Mouse (Mus musculus): ENCODE data around the gene Pirb. TPM values are rescaled to one million over a fixed set of nuclear protein-coding genes. Genes with fewer than 3 reads are reported as not detected.

Pirb gene
- polyA plus RNA-seq, 1 experiment, result 20.0 TPM

- DNase-seq, result peak; percentile 92
- Histone ChIP-seq H3K4me3 (ENCODE audit: control insufficient read depth, insufficient read depth, low read length) (peak within 1 kb of the TSS; percentile 90), H3K27ac (ENCODE audit: control insufficient read depth, insufficient read depth, low read length) (peak within 1 kb of the TSS; percentile 84), H3K27me3 (ENCODE audit: control insufficient read depth, insufficient read depth, low read length) (no peaks in the 10 kb centered on the region), H3K4me1 (replicated peaks; ENCODE audit: control insufficient read depth, insufficient read depth, low read length) (peaks cover 21% of the 10 kb centered on the region), H3K36me3 (ENCODE audit: control insufficient read depth, insufficient read depth, low read length) (peaks cover 22% of the 10 kb centered on the region)
- TF ChIP-seq CTCF (IDR thresholded peaks at IDR 0.05; ENCODE audit: borderline replicate concordance, control insufficient read depth, extremely low read depth, insufficient read depth, low read length, poor library complexity), result peak; percentile 33; the same call in 1 of the 2 replicates
- peak; percentile 70 for TF ChIP-seq POLR2A (IDR thresholded peaks at IDR 0.05; ENCODE audit: control insufficient read depth, extremely low read depth, insufficient read depth, low read length, poor library complexity)
- 2% methylated on average over 45 of the region's 45 CpGs for WGBS
These were observed 54.7 kb downstream of the Pirb start, which contains the start of gene Leng1 for GRCm38 (mm10) chr7:3665215-3666114. Leng1 (minus strand) TSS chr7:3665840.

- TF ChIP-seq POLR2A (IDR thresholded peaks at IDR 0.05; ENCODE audit: control insufficient read depth, extremely low read depth, insufficient read depth, low read length, poor library complexity), result no peak
- TF ChIP-seq CTCF (IDR thresholded peaks at IDR 0.05; ENCODE audit: borderline replicate concordance, control insufficient read depth, extremely low read depth, insufficient read depth, low read length, poor library complexity), result no peak
- H3K4me3 ChIP-seq (ENCODE audit: control insufficient read depth, insufficient read depth, low read length), result peak overlapping the region; percentile 90
- peaks cover 30% of the 10 kb centered on the region for H3K36me3 ChIP-seq (ENCODE audit: control insufficient read depth, insufficient read depth, low read length)
- WGBS, result 23% methylated on average over 15 of the region's 15 CpGs
- DNase-seq, result no peak
- no peaks in the 10 kb centered on the region for H3K27me3 ChIP-seq (ENCODE audit: control insufficient read depth, insufficient read depth, low read length)
- H3K4me1 ChIP-seq (replicated peaks; ENCODE audit: control insufficient read depth, insufficient read depth, low read length), result peaks cover 21% of the 10 kb centered on the region
- peak overlapping the region; percentile 22; the same call in 1 of the 2 replicates for H3K27ac ChIP-seq (ENCODE audit: control insufficient read depth, insufficient read depth, low read length)
These were observed 55.5 kb downstream of the Pirb start for GRCm38 (mm10) chr7:3664524-3665214.

Other genes with a start within 250 kb of the Pirb start
- gene Tarm1, start 217.8 kb downstream of the Pirb start, polyA plus RNA-seq (2012; rRNA removed), result 0.52 and 0.53 TPM in 2 replicates
- gene Oscar, start 104.2 kb downstream of the Pirb start, polyA plus RNA-seq (2012; rRNA removed), result 0.13 and 0.60 TPM in 2 replicates
- 231 and 311 TPM in 2 replicates for gene Ndufa3, start 103.0 kb downstream of the Pirb start, polyA plus RNA-seq (2012; rRNA removed)
- gene Tfpt, start 90.5 kb downstream of the Pirb start, polyA plus RNA-seq (2012; rRNA removed), result 9.4 and 12.5 TPM in 2 replicates
- 42.4 and 48.6 TPM in 2 replicates for gene Prpf31, start 90.4 kb downstream of the Pirb start, polyA plus RNA-seq (2012; rRNA removed)
- 185 and 202 TPM in 2 replicates for gene Cnot3, start 75.1 kb downstream of the Pirb start, polyA plus RNA-seq (2012; rRNA removed)
- 4.3 and 4.9 TPM in 2 replicates for gene Leng1, start 54.6 kb downstream of the Pirb start, polyA plus RNA-seq (2012; rRNA removed)
- gene Tmc4, start 42.8 kb downstream of the Pirb start, polyA plus RNA-seq (2012; rRNA removed), result 21.7 and 27.9 TPM in 2 replicates
- gene Tsen34, start 27.5 kb downstream of the Pirb start, polyA plus RNA-seq (2012; rRNA removed), result 53.6 and 57.6 TPM in 2 replicates
- 75.5 and 82.5 TPM in 2 replicates for gene Mboat7, start 26.9 kb downstream of the Pirb start, polyA plus RNA-seq (2012; rRNA removed)
- 2,860 and 2,943 TPM in 2 replicates for gene Rps9, start 16.4 kb downstream of the Pirb start, polyA plus RNA-seq (2012; rRNA removed)
- gene Gm15448, start 105.3 kb upstream of the Pirb start, polyA plus RNA-seq (2012; rRNA removed), result 0.41 and 0.59 TPM in 2 replicates
- gene Pira2, start 124.7 kb upstream of the Pirb start, polyA plus RNA-seq (2012; rRNA removed), result 1.1 and 2.0 TPM in 2 replicates
- gene Gm14548, start 177.7 kb upstream of the Pirb start, polyA plus RNA-seq (2012; rRNA removed), result 1.5 and 3.3 TPM in 2 replicates
- gene Lilra6, start 195.1 kb upstream of the Pirb start, polyA plus RNA-seq (2012; rRNA removed), result 1.2 and 2.2 TPM in 2 replicates

Measured in thymus, adult 2 months (tissue).